Mouse (Mus musculus) stomach, embryonic 15.5 days (tissue): ENCODE results near the gene BC030867. TPM values are rescaled to one million over a fixed set of nuclear protein-coding genes. Genes with fewer than 3 reads are reported as not detected.

Source experiments
- ATAC-seq: fragments of 200-750 bp; cut with Nextera tagmentation; 2 replicates; pipeline ENCODE4 v1.8.0; 2017; ENCODE audit warnings: low read depth, moderate number of reproducible peaks, moderate TSS enrichment; ENCODE audit not compliant: insufficient read depth, low FRiP score
- H3K27ac ChIP-seq: fragments of 300-500 bp; sonication (generic); 2 replicates; pipeline ENCODE4 v1.5.1; 2015; ENCODE audit warnings: mild to moderate bottlenecking, inconsistent platforms
- H3K27me3 ChIP-seq: fragments of 300-500 bp; sonication (generic); replicated peaks from 2 replicates; pipeline ENCODE4 v1.6.1; 2015; ENCODE audit warnings: inconsistent platforms
- H3K36me3 ChIP-seq: fragments of 300-500 bp; sonication (generic); 2 replicates; pipeline ENCODE4 v1.6.1; 2015; ENCODE audit warnings: inconsistent platforms
- H3K4me1 ChIP-seq: fragments of 300-500 bp; sonication (generic); 2 replicates; pipeline ENCODE4 v1.6.1; 2015; ENCODE audit warnings: inconsistent platforms
- H3K4me2 ChIP-seq: fragments of 300-500 bp; sonication (generic); 2 replicates; pipeline ENCODE4 v1.6.1; 2015; ENCODE audit warnings: mild to moderate bottlenecking, inconsistent platforms
- H3K4me3 ChIP-seq: fragments of 300-500 bp; sonication (generic); replicated peaks from 2 replicates; pipeline ENCODE4 v1.5.1; 2015; ENCODE audit warnings: inconsistent platforms
- H3K9ac ChIP-seq: fragments of 300-500 bp; sonication (generic); 2 replicates; pipeline ENCODE4 v1.6.1; 2015; ENCODE audit warnings: inconsistent platforms
- H3K9me3 ChIP-seq: fragments of 300-500 bp; sonication (generic); 2 replicates; pipeline ENCODE4 v1.6.1; 2016; ENCODE audit warnings: inconsistent platforms
- WGBS: fragments of 180-500 bp; shearing (Covaris S2); methylation state at CpG from one replicate; pipeline ENCODE4 v1.1.7; 2015; 5-methylcytosine and 5-hydroxymethylcytosine counted together
- polyA plus RNA-seq: library from polyadenylated mRNA; unstranded; fragments of >200 nt; fragmentation: Nextera tagmentation; extraction: Ambion mirVana; gene quantifications from 2 replicates; pipeline ENCODE4 v1.2.1, GENCODE M21; 2015

BC030867 gene
- polyA plus RNA-seq, 1 experiment from 2014 or later, result 11.4 TPM

DNA sequence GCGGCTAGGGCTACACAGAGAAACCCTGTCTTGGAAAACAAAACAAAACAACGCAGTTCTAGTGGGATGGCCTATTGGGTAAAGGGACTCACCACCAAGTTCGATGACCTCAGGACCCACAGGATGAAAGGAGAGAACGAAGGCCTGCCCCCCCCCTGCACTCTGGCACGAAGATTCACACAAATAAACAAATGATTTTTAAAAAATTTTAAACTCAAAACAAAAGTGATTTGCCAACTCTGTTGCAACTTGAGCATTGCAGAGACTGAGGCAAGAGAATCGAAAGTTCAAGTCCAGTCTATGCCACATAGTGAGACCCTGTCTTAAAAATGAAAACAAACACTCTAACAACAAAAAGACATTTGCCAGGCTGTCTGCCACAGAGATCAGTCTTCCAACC, 8.0 kb upstream of the BC030867 start:
- ATAC-seq, result no peak
- Histone ChIP-seq H3K9ac (no peak overlapping the region), H3K4me2 (no peak overlapping the region), H3K27ac (no peak overlapping the region), H3K36me3 (no peaks in the 10 kb centered on the region), H3K4me1 (peaks cover 12% of the 10 kb centered on the region), H3K27me3 (no peaks in the 10 kb centered on the region), H3K4me3 (no peak overlapping the region), H3K9me3 (no peaks in the 10 kb centered on the region)
- WGBS, result 81% methylated on average over 6 of the region's 6 CpGs

DNA sequence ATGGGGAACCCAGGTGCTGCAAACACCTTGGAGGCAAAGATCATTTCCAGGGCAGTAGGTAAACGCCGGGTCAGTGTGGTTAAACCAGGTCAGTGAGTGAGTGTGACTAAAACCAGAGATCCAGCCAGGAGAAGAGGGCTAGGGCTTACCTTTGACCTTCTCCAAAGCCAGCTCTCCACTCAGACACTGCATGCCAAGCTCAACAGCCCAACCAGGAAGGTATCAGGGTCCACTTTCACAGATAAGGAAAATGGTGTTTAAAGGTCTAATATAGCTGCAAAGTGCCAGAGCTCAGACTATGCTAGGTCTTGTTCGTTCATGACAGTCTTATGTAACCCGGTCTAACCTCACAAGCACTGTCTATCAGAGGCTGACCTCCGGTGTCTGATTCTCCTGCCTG, 7.4 kb upstream of the BC030867 start:
- no peaks in the 10 kb centered on the region for H3K36me3 ChIP-seq
- peaks cover 18% of the 10 kb centered on the region for H3K4me1 ChIP-seq
- H3K27ac ChIP-seq, result no peak overlapping the region
- H3K27me3 ChIP-seq, result no peaks in the 10 kb centered on the region
- WGBS, result 75% methylated on average over 5 of the region's 5 CpGs
- no peak overlapping the region for H3K4me3 ChIP-seq
- no peak overlapping the region for H3K9ac ChIP-seq
- ATAC-seq, result no peak
- H3K9me3 ChIP-seq, result no peaks in the 10 kb centered on the region
- H3K4me2 ChIP-seq, result no peak overlapping the region

DNA sequence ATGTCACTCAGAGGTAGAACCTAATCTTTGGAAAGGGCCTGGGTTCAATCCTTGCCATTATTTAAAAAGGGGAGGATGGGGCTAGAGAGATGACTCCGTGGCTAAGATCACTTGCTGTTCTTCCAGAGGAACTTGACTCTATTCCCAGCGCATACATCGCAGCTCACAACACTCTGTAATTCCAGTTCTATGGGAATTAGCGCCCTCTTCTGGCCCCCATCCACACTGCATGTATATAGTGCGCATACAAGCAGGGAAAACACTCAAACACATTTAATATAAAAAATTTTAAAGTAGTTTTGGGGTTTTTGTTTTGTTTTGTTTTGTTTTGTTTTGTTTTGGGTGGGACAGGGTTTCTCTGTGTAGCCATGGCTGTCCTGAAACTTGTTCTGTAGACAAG, 6.8 kb upstream of the BC030867 start:
- Histone ChIP-seq H3K9ac (no peak overlapping the region), H3K27me3 (no peaks in the 10 kb centered on the region), H3K27ac (no peak overlapping the region), H3K4me2 (no peak overlapping the region), H3K36me3 (no peaks in the 10 kb centered on the region), H3K4me3 (no peak overlapping the region), H3K4me1 (peaks cover 21% of the 10 kb centered on the region), H3K9me3 (no peaks in the 10 kb centered on the region)
- WGBS, result 51% methylated on average over 5 of the region's 5 CpGs
- no peak for ATAC-seq

DNA sequence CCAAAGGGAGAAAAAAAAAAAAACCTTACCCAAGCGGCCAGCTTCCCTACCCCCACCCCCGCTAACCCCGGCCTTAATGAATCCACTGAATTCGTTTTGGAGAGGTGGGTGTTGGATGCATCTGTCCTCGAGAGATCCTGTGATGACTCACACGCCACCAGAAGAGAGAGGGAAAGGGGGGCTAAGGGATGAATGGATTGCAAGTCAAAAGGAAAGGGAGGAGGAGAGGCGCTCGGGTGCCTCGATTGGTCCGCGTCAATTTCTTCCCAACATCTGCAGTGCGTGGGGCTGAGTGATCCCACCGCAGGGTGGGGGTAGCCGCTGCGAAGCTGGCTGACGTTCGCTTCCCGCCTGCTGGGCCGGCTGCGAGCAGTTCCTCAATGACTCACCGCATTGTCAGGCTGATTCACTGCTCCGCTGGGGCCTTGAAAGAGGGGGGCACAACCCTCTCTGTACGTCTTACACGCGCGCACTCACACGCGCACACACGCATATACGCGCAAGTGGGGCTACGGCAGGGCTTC, 3.7 kb upstream of the BC030867 start:
- Histone ChIP-seq H3K4me1 (peaks cover 29% of the 10 kb centered on the region), H3K36me3 (no peaks in the 10 kb centered on the region), H3K27ac (peak overlapping the region; percentile 89), H3K4me2 (peak overlapping the region; percentile 75), H3K27me3 (no peaks in the 10 kb centered on the region), H3K4me3 (peak overlapping the region; percentile 36), H3K9ac (peak overlapping the region; percentile 29; the same call in 1 of the 2 replicates), H3K9me3 (no peaks in the 10 kb centered on the region)
- under 1% methylated on average over 32 of the region's 32 CpGs for WGBS
- ATAC-seq, result peak; percentile 72

DNA sequence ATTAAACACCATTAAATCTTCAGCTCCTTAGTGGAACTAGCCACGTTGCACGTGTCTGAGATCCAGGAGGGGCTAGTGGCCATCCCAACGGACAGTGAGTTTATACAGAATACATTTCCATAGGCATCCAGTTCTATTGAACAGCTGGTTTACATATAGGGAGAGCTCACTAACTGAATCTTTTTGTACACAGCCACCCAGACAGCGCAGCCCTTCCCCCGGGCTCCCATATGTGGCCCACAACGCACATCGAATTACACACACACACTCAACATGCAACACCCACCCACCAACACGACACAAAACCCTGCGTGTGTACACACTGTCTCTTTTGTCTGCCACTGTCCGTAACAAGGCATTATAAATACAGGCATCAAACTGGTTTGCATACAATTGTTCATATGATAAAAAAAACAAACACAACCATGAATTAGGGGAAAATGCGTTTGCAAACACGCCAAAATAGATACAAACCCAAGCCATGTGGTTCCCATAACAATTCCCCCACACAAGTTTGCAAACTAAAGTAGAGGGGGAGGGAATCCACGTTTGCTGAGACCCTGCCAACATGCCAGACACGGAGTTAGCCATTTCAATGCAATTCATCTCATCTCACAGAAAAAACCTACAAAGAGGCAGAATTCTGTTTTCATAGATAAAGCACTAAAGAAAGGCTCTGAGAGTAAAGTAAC, 3.0 kb upstream of the BC030867 start:
- H3K27me3 ChIP-seq, result no peaks in the 10 kb centered on the region
- no peaks in the 10 kb centered on the region for H3K9me3 ChIP-seq
- peak overlapping the region; percentile 75 for H3K4me2 ChIP-seq
- peak overlapping the region; percentile 29; the same call in 1 of the 2 replicates for H3K9ac ChIP-seq
- no peaks in the 10 kb centered on the region for H3K36me3 ChIP-seq
- no peak for ATAC-seq
- 30% methylated on average over 14 of the region's 14 CpGs for WGBS
- peaks cover 29% of the 10 kb centered on the region for H3K4me1 ChIP-seq
- peak overlapping the region; percentile 89 for H3K27ac ChIP-seq
- peak overlapping the region; percentile 36 for H3K4me3 ChIP-seq

DNA sequence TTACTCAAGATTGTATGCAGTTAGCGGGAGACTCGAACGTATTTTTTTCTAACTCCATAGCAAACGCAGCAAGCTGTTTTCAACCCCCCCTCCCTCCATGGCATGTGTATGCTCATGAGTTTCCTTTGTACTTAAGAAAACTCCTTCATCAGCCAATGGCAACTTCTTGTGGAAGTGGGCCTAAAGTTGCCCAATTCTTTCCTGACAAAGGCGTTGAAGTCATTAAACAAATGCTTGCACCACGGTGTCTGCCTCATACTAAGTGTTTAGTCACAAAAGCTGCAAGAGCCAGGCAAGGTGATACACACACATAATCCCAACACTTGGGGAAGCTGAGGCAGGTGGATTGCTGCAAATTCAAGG, 2.4 kb upstream of the BC030867 start:
- WGBS, result 56% methylated on average over 6 of the region's 6 CpGs
- no peaks in the 10 kb centered on the region for H3K27me3 ChIP-seq

DNA sequence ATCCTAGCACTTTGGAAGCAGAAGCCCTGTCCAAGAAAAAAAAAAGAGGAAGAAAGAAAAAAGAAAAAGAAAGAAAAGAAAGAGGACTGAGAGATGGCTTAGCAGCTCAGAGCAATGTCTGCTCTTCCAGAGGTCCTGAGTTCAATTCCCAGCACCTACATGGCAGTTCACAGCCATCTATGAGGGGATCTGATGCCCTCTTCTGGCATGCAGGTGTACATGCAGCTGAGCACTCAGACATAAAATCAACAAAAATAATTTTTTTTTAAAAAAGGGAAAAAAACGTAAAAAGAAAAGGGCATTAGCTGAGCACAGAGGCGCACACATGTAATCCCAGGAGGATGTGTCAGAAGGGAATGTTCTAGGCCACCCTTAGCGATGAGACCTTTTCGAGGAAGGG, 1.8 kb upstream of the BC030867 start:
- no peak overlapping the region for H3K27ac ChIP-seq
- no peak overlapping the region for H3K4me2 ChIP-seq
- no peak overlapping the region for H3K4me3 ChIP-seq
- WGBS, result 88% methylated on average over 4 of the region's 4 CpGs
- ATAC-seq, result no peak
- no peak overlapping the region for H3K9ac ChIP-seq
- no peaks in the 10 kb centered on the region for H3K36me3 ChIP-seq
- H3K9me3 ChIP-seq, result no peaks in the 10 kb centered on the region
- H3K4me1 ChIP-seq, result peaks cover 29% of the 10 kb centered on the region
- no peaks in the 10 kb centered on the region for H3K27me3 ChIP-seq

More for the DNA sequence above, 2.4 kb upstream of the BC030867 start:
- Histone ChIP-seq H3K4me1 (peaks cover 29% of the 10 kb centered on the region), H3K27ac (peak overlapping the region; percentile 89), H3K9ac (no peak overlapping the region), H3K4me2 (0 out of 2 replicates have a peak overlapping the region, but pooled peaks have one; percentile 75), H3K9me3 (no peaks in the 10 kb centered on the region), H3K36me3 (no peaks in the 10 kb centered on the region), H3K4me3 (no peak overlapping the region)
- ATAC-seq, result no peak

DNA sequence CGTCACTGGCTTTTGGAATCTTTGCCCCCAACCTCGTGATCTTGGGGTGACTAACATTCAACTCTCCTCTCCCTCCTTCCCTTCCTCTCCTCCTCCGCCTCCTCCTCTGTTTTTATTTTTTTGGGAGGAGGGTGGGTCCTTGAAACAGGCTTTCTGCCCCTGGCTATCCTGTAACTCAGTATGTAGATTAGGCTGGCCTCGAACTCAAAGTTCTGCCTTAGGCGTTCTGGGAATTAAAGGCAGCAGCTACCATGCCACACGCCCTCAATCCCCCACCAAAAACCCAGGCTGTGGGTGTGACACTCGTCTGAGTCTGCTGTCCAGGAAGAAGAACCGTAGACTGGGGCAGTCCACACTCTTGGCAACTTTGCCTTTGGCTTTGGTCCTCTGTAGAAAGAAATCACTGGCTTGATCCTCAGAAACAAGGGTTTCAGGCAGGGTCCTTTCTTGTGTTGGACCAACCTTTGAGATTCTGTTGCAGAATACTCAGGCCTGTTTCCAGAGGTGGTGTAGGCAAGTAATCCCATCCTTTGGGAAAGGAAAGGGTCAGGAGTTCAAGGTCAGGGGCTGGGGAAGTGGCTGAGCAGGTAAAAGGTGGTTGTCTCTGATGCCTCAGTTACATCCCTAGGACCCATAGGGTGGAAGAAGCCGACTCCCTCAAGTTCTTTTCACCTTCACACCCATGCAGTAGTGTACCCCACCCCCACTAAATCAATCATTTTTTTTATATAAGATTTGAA, 839 bp downstream of the BC030867 start:
- Histone ChIP-seq H3K27ac (no peak overlapping the region; the same call in 1 of the 2 replicates), H3K36me3 (no peaks in the 10 kb centered on the region), H3K4me1 (peaks cover 28% of the 10 kb centered on the region), H3K9ac (peak overlapping the region; percentile 44), H3K27me3 (no peaks in the 10 kb centered on the region), H3K4me3 (peak overlapping the region; percentile 77), H3K9me3 (no peaks in the 10 kb centered on the region), H3K4me2 (peak overlapping the region; percentile 95)
- 14% methylated on average over 9 of the region's 9 CpGs for whole genome bisulfite sequencing
- no peak for ATAC-seq

DNA sequence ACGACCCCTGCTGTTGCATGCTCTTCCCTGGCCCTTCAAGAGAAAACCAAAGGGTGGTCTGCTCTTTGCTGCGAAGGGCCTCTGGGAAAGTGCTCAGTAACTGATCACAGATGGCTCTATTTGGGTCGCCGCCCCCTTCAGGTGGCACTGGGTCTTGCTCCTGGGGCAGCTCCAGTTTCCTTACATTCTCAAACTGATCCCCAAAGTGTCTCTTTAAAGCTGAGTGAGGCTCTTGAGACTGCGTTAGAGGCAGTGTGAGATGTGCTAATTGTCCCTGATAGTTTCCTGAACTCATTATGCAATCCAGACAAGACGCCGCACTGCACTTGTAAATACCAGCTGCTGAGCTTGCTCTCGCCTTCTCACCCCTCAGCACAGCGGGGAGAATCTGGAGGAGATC, 8.8 kb downstream of the BC030867 start:
- H3K27ac ChIP-seq, result no peak overlapping the region
- H3K36me3 ChIP-seq, result no peaks in the 10 kb centered on the region; the same call in 1 of the 2 replicates
- no peak for ATAC-seq
- 49% methylated on average over 9 of the region's 9 CpGs for WGBS
- no peak overlapping the region for H3K4me3 ChIP-seq
- no peak overlapping the region for H3K4me2 ChIP-seq
- H3K9ac ChIP-seq, result no peak overlapping the region
- H3K4me1 ChIP-seq, result no peaks in the 10 kb centered on the region
- no peaks in the 10 kb centered on the region for H3K27me3 ChIP-seq
- H3K9me3 ChIP-seq, result no peaks in the 10 kb centered on the region

DNA sequence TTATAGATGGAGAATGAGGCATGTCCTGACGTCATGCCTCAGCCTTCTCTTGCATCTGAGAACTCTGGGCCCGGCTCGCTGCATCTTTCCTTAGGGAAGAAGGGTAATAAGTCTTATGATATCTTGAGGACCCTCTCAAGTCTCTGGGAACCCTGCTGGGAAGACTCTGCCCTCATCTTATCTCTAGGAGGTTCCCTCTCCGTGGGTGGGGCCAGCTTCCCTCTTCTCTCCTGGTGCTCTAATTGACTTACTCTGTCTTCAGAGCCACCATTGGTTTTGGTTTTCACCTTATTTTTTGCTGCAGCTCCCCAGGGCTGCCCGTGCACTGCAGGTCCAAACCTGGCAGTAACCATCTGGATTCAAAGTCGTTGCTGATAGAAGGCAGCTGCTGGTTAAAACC, 9.4 kb downstream of the BC030867 start:
- Histone ChIP-seq H3K36me3 (no peaks in the 10 kb centered on the region; the same call in 1 of the 2 replicates), H3K27me3 (no peaks in the 10 kb centered on the region), H3K4me3 (no peak overlapping the region), H3K9me3 (no peaks in the 10 kb centered on the region), H3K9ac (no peak overlapping the region), H3K4me2 (no peak overlapping the region), H3K27ac (no peak overlapping the region), H3K4me1 (no peaks in the 10 kb centered on the region)
- ATAC-seq, result no peak
- 87% methylated on average over 6 of the region's 6 CpGs for WGBS

DNA sequence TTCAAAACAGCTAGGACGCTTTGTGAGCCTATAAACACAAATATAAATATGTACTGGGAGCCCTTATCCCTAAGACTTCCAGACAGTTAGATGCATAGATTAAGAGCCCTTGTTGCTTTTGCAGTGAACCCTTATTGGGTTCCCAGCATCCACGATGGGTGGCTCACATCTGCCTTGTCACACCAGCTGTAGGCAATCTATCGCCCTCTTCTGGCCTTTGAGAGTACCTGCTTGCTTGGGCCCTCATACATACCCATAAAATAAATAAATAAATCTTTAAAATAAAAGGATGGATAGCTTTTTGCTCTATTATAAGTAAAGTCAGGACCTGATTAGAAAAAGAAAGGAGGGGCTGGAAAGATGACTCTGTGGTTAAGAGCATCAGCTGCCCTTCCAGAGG, 9.8 kb downstream of the BC030867 start:
- H3K4me1 ChIP-seq, result no peaks in the 10 kb centered on the region
- H3K9me3 ChIP-seq, result no peaks in the 10 kb centered on the region
- no peak overlapping the region for H3K4me3 ChIP-seq
- no peaks in the 10 kb centered on the region; the same call in 1 of the 2 replicates for H3K36me3 ChIP-seq
- no peak overlapping the region for H3K27ac ChIP-seq
- H3K9ac ChIP-seq, result no peak overlapping the region
- WGBS, result 91% methylated on average over 3 of the region's 3 CpGs
- H3K27me3 ChIP-seq, result no peaks in the 10 kb centered on the region
- ATAC-seq, result no peak
- no peak overlapping the region for H3K4me2 ChIP-seq

DNA sequence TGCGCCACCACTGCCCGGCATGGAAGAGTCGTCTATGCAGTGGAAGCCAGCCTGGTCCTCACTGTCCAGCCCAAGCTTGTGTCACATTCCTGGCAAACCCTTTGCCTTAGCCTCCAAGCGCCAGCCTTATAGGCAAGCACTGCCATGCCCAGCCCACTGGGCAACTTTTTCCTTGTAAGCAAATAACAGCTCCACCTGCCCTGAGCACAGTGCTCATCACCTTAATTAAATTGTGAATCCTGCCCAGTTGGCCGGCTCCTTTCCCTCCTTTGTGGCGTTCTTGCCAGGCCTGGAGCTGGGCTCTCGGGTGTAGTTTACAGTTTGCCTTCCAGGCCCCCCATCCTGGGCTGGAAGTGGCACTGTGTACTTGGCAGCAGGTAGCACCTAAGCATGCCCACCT, 14.5 kb downstream of the BC030867 start:
- H3K4me1 ChIP-seq, result peaks cover 5% of the 10 kb centered on the region; the same call in 1 of the 2 replicates
- no peak overlapping the region for H3K9ac ChIP-seq
- H3K9me3 ChIP-seq, result no peaks in the 10 kb centered on the region
- no peak overlapping the region for H3K4me2 ChIP-seq
- no peak for ATAC-seq
- H3K27ac ChIP-seq, result no peak overlapping the region
- no peaks in the 10 kb centered on the region for H3K36me3 ChIP-seq
- H3K27me3 ChIP-seq, result no peaks in the 10 kb centered on the region
- WGBS, result 91% methylated on average over 7 of the region's 7 CpGs
- H3K4me3 ChIP-seq, result no peak overlapping the region
